Mouse (Mus musculus) hindbrain, embryonic 13.5 days (tissue): ENCODE measurements around the gene Bcl2l2. TPM values are rescaled to one million over a fixed set of nuclear protein-coding genes. Genes with fewer than 3 reads are reported as not detected.

Experiments
- ATAC-seq: fragments of 200-750 bp; cut with Nextera tagmentation; 2 replicates; pipeline ENCODE4 v1.8.0; 2017; ENCODE audit warnings: moderate TSS enrichment; ENCODE audit not compliant: low FRiP score
- H3K27ac ChIP-seq: fragments of 300-500 bp; sonication (generic); 2 replicates; pipeline ENCODE4 v1.5.1; 2015; ENCODE audit warnings: inconsistent platforms, mild to moderate bottlenecking, moderate library complexity
- H3K27me3 ChIP-seq: fragments of 300-500 bp; sonication (generic); 2 replicates; pipeline ENCODE4 v1.6.1; 2015; ENCODE audit warnings: mild to moderate bottlenecking, inconsistent platforms
- H3K36me3 ChIP-seq: fragments of 300-500 bp; sonication (generic); 2 replicates; pipeline ENCODE4 v1.6.1; 2015; ENCODE audit warnings: mild to moderate bottlenecking, inconsistent platforms
- H3K4me1 ChIP-seq: fragments of 300-500 bp; sonication (generic); replicated peaks from 2 replicates; pipeline ENCODE4 v1.6.1; 2015; ENCODE audit warnings: inconsistent platforms
- H3K4me2 ChIP-seq: fragments of 300-500 bp; sonication (generic); 2 replicates; pipeline ENCODE4 v1.6.1; 2015; ENCODE audit warnings: inconsistent platforms, mild to moderate bottlenecking, moderate library complexity
- H3K4me3 ChIP-seq: fragments of 300-500 bp; sonication (generic); 2 replicates; pipeline ENCODE4 v1.5.1; 2015; ENCODE audit warnings: mild to moderate bottlenecking, inconsistent platforms
- H3K9ac ChIP-seq: fragments of 300-500 bp; sonication (generic); 2 replicates; pipeline ENCODE4 v1.6.1; 2015; ENCODE audit warnings: mild to moderate bottlenecking, inconsistent platforms
- H3K9me3 ChIP-seq: fragments of 300-500 bp; sonication (generic); 2 replicates; pipeline ENCODE4 v1.6.1; 2016; ENCODE audit warnings: inconsistent platforms
- WGBS: fragments of 180-500 bp; shearing (Covaris S2); methylation state at CpG from one replicate; pipeline ENCODE4 v1.1.7; 2015; 5-methylcytosine and 5-hydroxymethylcytosine counted together
- polyA plus RNA-seq: library from polyadenylated mRNA; unstranded; fragments of >200 nt; fragmentation: Nextera tagmentation; extraction: Ambion mirVana; gene quantifications from 2 replicates; pipeline ENCODE4 v1.2.1, GENCODE M21; 2015

The Bcl2l2 gene
- polyA plus RNA-seq, 1 experiment from 2014 or later, result 3.6 TPM

DNA sequence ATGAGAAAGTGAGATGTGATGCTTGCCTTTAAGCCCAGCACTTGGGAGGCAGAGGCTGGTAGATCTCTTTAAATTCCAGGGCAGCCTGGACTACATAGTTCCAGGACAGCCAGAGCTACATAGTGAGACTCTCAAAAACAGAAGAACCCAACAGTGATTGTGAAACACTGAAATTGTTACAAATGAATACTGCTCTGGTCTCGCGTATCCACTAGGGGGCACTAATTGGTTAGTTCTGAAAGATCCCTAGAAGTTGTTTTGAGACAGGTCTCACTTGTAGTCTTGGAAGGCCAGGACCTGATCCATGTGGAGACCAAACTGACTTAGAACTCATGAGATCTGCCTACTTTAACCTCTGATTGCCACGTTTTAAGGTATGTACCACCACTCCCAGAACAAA is 17.2 kb downstream of the Bcl2l2 start:
- Histone ChIP-seq H3K4me2 (no peak overlapping the region), H3K9me3 (no peaks in the 10 kb centered on the region), H3K9ac (no peak overlapping the region), H3K4me1 (peaks cover 22% of the 10 kb centered on the region), H3K4me3 (no peak overlapping the region), H3K27me3 (no peaks in the 10 kb centered on the region), H3K27ac (peak overlapping the region; percentile 26; the same call in 1 of the 2 replicates), H3K36me3 (peaks cover 49% of the 10 kb centered on the region)
- peak; percentile 69 for ATAC-seq
- WGBS, result under 1% methylated on average over 3 of the region's 3 CpGs

DNA sequence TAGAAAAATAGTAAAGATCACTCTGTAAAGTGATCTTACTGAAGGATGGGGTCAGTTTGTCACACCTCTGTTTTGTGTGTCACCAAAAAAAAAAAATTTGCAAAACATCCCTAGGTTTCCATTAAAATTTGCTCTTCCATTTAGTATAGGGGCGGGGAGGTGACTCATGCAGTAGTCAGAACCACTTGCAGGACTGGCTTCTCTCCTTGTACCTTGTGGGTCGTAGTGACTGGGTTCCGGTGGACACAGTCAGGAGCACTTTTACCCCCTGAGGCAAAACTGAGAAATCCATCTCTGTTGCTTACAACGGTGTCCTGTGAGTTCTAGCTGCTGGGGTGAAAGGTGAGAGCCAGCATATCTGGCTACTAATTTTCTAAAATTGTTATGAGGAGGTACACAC is 20.5 kb downstream of the Bcl2l2 start:
- H3K36me3 ChIP-seq, result peaks cover 50% of the 10 kb centered on the region
- WGBS, result 96% methylated on average over 4 of the region's 4 CpGs

DNA sequence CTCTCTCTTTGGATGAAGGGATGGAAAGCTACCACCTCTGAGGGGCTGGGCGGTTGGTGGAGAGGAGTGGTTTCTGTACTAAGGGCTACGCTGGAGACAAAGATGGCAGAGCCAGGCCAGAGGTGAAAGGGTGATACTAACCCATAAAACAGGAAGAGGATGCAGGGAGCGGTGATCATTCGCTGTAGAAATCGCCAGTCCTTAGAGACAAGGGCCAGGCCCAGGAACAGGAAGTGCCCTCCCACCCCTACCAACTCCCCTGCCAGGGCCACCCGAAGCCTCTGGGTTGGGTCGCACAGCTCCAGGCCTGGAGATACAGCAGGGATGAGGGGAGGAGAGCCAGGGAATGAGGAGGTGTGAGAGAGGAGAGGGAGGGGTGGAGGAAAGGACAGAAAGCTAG is 25.5 kb downstream of the Bcl2l2 start:
- ATAC-seq, result no peak
- peaks cover 65% of the 10 kb centered on the region for H3K36me3 ChIP-seq

More for the DNA sequence above, 20.5 kb downstream of the Bcl2l2 start:
- H3K27me3 ChIP-seq, result no peaks in the 10 kb centered on the region
- no peak for ATAC-seq
- H3K27ac ChIP-seq, result no peak overlapping the region
- H3K4me2 ChIP-seq, result no peak overlapping the region
- no peaks in the 10 kb centered on the region for H3K9me3 ChIP-seq
- H3K4me1 ChIP-seq, result peaks cover 13% of the 10 kb centered on the region
- H3K9ac ChIP-seq, result no peak overlapping the region
- no peak overlapping the region for H3K4me3 ChIP-seq

DNA sequence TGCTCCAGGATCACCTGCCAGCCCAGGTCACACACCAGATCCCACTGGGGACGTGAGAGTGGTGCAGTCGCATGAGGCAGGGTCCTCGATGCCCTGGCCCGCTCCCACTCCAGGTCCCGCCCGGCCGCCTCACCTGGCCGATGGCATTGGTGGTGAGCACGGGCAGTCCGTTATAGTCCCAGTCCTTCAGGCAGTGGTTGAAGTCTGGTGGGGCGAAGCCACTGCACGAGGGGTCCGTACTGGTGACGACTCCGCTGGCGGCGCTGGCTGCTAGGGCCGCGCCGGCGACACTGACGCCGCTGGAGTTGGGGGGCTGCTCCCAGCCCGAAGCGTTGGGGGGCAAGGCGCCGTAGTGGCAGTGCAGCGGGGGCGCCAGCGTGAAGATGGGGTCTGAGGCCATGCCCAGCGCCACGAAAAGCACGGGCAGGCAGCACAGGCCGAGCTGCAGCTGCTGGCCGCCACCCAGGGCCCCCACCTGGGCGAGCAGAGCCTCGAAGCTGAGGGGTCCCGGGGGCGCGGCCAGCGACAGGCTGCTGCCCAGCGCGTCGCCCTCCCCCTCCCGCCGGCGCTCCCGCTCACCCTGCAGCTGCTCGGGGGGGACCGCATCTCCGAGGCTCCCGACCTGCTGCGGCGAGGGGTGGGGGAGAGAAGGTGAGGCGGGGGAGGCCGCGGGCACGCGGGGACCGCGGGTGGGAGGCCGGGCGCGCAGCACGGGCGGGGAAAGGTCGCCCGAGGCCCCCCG is 29.1 kb downstream of the Bcl2l2 start:
- peak overlapping the region; percentile 95 for H3K27ac ChIP-seq

More for the DNA sequence above, 25.5 kb downstream of the Bcl2l2 start:
- H3K4me2 ChIP-seq, result no peak overlapping the region
- no peak overlapping the region for H3K4me3 ChIP-seq
- 92% methylated on average over 7 of the region's 7 CpGs for WGBS
- H3K9ac ChIP-seq, result peak overlapping the region; percentile 49
- no peaks in the 10 kb centered on the region for H3K27me3 ChIP-seq
- H3K4me1 ChIP-seq, result peaks cover 54% of the 10 kb centered on the region
- H3K9me3 ChIP-seq, result no peaks in the 10 kb centered on the region
- H3K27ac ChIP-seq, result no peak overlapping the region

DNA sequence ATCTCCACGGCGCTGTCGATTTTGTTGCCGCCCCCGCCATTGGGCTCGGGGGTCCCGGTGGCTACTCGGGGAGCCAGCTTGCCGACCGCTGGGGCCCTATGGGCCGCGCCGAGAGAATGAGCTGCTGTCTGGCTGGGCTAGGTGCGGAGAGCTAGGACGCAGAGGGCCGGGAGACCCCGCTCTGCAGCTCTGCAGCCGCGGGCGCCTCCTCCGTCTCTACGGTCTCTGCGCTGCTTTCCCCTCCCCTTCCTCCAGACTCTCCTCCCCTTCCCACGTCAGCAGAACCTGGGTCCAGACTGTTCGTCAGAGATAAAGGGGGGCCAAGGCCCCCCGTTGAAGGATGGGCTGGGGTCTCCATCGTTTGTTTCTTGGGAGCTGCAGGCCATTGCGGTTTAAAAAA is 29.7 kb downstream of the Bcl2l2 start, which contains the start of gene Slc22a17:
Gene Slc22a17, minus strand, starts transcription at position 247 of the 400 bp plus-strand sequence.
- H3K27me3 ChIP-seq, result no peaks in the 10 kb centered on the region
- peaks cover 45% of the 10 kb centered on the region for H3K36me3 ChIP-seq
- H3K4me1 ChIP-seq, result peaks cover 52% of the 10 kb centered on the region
- WGBS, result under 1% methylated on average over 25 of the region's 28 CpGs
- H3K9ac ChIP-seq, result peak within 1 kb of the TSS; percentile 99
- peak within 1 kb of the TSS; percentile 97 for H3K4me2 ChIP-seq
- H3K4me3 ChIP-seq, result peak within 1 kb of the TSS; percentile 97
- ATAC-seq, result peak; percentile 95
- peak within 1 kb of the TSS; percentile 95 for H3K27ac ChIP-seq
- no peaks in the 10 kb centered on the region for H3K9me3 ChIP-seq

More for the DNA sequence above, 29.1 kb downstream of the Bcl2l2 start:
- peak overlapping the region; percentile 99 for H3K9ac ChIP-seq
- peak overlapping the region; percentile 97 for H3K4me2 ChIP-seq
- peaks cover 54% of the 10 kb centered on the region for H3K4me1 ChIP-seq
- H3K36me3 ChIP-seq, result peaks cover 49% of the 10 kb centered on the region
- peak overlapping the region; percentile 97 for H3K4me3 ChIP-seq
- peak; percentile 79 for ATAC-seq
- H3K27me3 ChIP-seq, result no peaks in the 10 kb centered on the region
- 4% methylated on average over 41 of the region's 69 CpGs for WGBS
- no peaks in the 10 kb centered on the region for H3K9me3 ChIP-seq

DNA sequence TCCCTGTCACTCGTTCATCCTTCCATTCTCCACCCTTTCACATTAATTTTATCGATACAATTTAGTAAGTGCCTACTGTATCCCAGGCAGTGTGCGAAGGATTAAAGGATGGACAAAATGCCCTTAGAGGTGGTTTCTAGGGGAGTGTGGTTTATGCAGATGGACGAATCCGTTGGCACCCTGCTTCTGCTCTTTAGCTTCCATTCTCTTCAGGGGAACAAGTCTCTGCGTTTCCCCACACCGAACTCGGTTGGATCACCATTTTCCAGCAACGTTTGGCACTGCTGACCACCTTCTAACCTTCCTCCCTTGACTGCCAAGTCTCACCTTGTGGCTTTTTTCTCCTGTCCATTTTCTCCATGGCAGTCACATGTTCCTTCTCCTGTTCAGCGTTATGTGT is 30.2 kb downstream of the Bcl2l2 start:
- Histone ChIP-seq H3K27ac (peak overlapping the region; percentile 95), H3K4me1 (peaks cover 47% of the 10 kb centered on the region), H3K9me3 (no peaks in the 10 kb centered on the region), H3K4me2 (peak overlapping the region; percentile 97), H3K36me3 (peaks cover 43% of the 10 kb centered on the region), H3K4me3 (peak overlapping the region; percentile 97), H3K9ac (peak overlapping the region; percentile 99), H3K27me3 (no peaks in the 10 kb centered on the region)
- peak; percentile 30; the same call in 1 of the 2 replicates for ATAC-seq
- 21% methylated on average over 10 of the region's 10 CpGs for WGBS

DNA sequence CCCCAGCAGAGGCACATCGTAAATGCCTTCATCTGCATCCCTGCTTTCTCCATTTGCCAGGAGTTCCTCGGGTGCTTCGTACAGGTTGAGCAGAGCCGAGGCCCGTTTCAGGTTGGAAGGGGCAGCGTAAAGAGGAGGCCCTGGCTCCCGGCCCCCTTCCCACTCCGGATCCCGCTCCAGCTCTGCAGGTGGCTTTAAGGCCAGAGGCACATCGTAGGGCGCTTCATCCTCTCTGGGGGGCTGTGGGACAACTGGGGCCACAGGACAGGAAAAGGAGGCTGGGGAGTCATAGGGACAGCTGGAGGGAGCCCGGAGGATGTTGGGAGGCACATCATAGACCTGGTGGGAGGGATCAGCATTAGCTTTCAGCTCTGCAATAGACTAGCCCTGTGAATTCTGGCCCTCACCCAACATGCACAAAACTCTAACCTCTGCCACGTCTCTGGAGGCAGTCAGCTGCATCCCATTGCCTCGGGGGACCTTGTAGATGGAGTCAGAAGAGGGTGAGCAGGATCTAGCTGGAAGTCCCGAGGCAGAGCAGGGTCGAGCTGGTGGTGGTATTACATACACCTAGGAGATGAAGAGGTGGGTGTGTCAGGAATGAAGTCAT is 37.0 kb downstream of the Bcl2l2 start:
- Histone ChIP-seq H3K9me3 (peaks cover 11% of the 10 kb centered on the region), H3K4me2 (no peak overlapping the region), H3K27me3 (no peaks in the 10 kb centered on the region), H3K36me3 (peaks cover 52% of the 10 kb centered on the region), H3K27ac (no peak overlapping the region), H3K4me3 (no peak overlapping the region), H3K4me1 (peaks cover 11% of the 10 kb centered on the region), H3K9ac (no peak overlapping the region)
- ATAC-seq, result no peak
- 96% methylated on average over 16 of the region's 16 CpGs for WGBS

DNA sequence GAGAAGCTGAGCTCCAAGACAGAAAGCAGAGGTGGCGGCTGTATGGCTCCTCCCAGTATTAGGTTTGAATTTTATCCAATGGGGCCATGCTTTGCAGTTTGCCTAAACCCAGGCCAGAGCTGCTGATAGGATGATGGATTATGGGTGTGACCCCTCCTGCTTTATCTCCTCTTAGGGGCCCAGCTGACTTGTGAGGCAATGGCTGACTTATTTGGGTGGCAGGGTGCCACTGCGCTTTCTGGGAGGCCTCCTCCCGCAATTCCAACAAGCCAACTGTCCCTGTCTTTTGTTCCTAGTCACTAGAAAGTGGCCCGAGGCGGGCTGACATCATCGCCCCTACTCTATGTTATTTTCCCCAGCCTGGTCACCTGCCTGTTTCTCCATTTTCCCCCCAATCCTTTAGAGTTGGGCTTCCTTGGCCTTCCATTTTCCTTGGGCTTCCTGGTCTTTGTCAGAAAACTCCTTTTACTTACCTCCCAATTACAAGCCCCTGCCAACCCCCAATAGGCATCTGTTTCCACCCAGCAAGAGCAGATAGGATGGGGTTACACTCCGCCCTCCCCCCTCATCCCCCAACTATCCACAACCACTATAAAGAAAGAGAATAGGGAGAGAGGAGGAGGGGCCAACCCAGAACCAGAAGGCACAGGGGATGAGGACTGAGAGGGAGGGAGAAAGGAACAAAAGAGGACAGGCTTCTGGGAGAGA is 41.6 kb downstream of the Bcl2l2 start:
- WGBS, result 14% methylated on average over 7 of the region's 7 CpGs
- H3K27ac ChIP-seq, result peak overlapping the region; percentile 90
- peak overlapping the region; percentile 87 for H3K9ac ChIP-seq

DNA sequence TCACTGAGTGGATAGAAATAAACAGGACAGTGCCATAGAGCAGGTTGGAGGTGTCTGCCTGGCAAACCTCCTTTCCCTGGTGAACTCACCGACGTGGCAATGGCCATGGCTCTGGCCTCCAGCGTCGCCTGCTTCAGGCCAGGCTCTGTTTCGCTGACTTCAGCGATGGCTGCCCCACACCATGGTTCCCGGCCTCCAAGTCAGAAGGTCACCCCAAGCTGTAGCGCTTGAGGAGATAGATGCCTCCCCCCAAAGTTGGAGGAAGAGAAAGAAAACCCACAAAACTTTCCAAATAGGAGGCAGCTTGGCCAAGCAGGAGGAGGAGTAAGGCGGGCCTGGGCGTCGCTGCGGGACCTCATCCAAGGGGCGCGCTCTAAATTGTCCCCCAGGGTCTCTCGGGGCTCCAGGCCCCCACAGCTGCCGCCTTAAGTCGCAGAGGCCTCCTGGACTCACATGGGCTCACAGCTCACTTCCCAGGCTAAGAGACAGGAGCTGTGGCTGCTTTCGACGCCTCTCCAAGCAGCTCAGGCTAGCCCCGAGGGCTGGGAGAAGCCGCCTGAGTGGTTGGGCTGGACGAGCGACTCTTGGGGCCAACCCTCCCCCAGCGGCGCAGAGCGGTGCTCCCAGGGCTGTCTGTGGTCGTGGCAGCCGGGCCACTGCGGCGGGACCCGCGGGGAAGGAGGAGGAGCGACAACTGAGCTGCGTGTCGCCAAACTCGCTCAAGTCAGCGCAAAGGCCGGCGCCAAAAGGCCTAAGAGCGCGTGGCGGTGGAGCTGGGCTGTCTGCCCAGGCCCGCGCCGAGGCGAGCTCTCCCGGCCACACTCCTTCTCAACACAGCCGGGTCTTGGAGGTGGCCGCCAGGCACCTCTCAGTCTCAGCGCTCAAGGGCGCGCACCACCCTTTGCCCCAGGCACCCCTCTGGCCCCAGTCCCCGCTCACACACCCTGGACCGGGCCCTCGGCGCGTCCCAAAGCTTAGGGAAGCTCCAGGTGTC is 42.5 kb downstream of the Bcl2l2 start, which contains the start of gene Efs:
Gene Efs, minus strand, starts transcription at position 778 of the 994 bp plus-strand sequence.
- WGBS, result 1% methylated on average over 51 of the region's 57 CpGs
- Histone ChIP-seq H3K4me3 (peak within 1 kb of the TSS; percentile 58), H3K4me1 (peaks cover 43% of the 10 kb centered on the region), H3K9me3 (peaks cover 10% of the 10 kb centered on the region), H3K9ac (peak within 1 kb of the TSS; percentile 87), H3K4me2 (peak within 1 kb of the TSS; percentile 94), H3K27ac (peak within 1 kb of the TSS; percentile 90), H3K27me3 (peaks cover 7% of the 10 kb centered on the region; the same call in 1 of the 2 replicates), H3K36me3 (peaks cover 16% of the 10 kb centered on the region)
- ATAC-seq, result peak; percentile 76

More for the DNA sequence above, 41.6 kb downstream of the Bcl2l2 start:
- Histone ChIP-seq H3K4me2 (peak overlapping the region; percentile 94), H3K9me3 (peaks cover 11% of the 10 kb centered on the region), H3K4me3 (peak overlapping the region; percentile 58), H3K4me1 (peaks cover 37% of the 10 kb centered on the region), H3K36me3 (peaks cover 24% of the 10 kb centered on the region), H3K27me3 (peaks cover 7% of the 10 kb centered on the region; the same call in 1 of the 2 replicates)
- no peak; the same call in 1 of the 2 replicates for ATAC-seq

DNA sequence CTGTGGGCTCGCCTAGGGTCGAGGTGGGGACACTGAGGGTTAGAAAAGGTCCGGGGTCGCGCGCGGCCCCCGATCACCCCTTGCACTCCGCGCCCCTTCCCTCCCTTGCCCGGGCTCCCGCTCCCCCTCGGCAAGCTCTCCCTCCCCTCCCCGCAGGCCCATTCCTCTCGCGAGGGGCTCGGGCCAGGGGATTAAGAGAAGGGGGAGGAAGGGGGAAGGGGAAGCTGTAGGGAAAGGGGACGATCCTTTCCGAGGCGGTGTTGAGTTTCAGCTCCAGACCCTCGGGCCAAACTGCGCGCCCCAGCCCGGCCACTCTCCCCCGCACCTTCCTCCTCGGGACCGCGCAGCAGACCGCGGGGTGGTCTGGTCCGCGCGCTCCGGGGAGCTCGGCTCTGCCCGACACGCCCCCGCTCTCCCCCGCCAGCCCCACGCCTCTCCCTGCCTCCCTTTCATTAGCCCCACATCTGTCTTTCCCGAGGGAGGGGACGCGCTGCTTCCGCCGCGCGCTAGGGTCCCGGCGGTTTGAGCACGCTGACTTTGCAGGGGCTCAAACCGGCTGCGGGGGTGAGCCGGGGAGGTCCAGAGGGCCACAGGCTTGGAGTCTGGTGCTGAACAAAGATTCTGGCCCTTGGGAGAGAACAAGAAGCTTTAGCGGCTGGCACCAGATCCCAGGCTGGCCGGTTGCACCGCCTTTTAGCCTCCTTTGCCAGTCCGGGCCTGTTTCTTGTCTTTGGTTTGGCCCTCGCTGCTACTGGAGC is 43.4 kb downstream of the Bcl2l2 start:
- Histone ChIP-seq H3K9ac (peak overlapping the region; percentile 87), H3K4me2 (peak overlapping the region; percentile 94), H3K27me3 (peaks cover 7% of the 10 kb centered on the region; the same call in 1 of the 2 replicates), H3K4me3 (peak overlapping the region; percentile 58), H3K27ac (peak overlapping the region; percentile 90), H3K4me1 (peaks cover 45% of the 10 kb centered on the region), H3K36me3 (peaks cover 7% of the 10 kb centered on the region), H3K9me3 (peaks cover under 1% of the 10 kb centered on the region; the same call in 1 of the 2 replicates)
- ATAC-seq, result peak; percentile 67
- WGBS, result under 1% methylated on average over 46 of the region's 58 CpGs
